Mouse (Mus musculus): ENCODE data around the gene Pik3c2a.
A peak's percentile ranks its signal among the peaks of the same experiment; 100 is the strongest.

Gene Pik3c2a

DNA sequence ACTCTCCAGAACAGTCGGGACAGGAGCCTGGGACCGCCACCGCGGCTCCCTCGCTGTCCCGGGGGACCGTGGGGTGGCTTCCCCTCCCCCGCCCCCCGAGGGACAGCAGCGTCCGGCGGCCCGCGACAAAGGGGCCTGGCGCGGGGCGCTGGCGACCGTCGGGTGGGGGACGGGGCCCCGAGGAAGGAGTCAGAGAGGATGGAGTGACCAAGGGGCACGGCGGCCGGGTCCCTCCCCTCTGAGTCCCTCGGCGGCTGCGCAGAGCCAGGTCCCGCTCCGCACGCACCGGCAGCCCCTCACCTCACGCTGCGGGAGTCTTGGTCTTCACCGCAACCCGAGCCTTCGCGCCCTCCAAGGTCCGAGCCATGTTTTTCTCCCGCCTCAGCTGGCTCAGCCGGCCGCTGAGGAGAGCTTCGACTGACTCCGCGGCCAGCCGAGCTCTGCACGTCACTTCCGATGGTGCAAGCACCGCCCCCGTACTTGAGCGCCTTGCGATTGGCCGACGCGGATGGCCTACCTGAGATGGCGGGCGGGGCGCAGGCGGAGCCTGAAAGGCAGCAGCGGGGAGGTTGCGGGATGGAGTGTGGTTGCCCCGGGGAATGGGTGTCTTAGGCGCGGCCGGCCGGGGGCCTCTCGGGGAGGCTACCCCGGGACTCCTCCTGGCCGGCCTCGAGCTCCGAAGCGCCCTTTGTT, at the start of gene Pik3c2a:
Gene Pik3c2a, minus strand, starts transcription at position 446 of the 693 bp plus-strand sequence.
- DNase-seq = peak; percentile 97 to 98

GRCm38 (mm10) chr7:116491113-116491512, 47.9 kb upstream of the Pik3c2a start:
- no peak for DNase-seq

DNA sequence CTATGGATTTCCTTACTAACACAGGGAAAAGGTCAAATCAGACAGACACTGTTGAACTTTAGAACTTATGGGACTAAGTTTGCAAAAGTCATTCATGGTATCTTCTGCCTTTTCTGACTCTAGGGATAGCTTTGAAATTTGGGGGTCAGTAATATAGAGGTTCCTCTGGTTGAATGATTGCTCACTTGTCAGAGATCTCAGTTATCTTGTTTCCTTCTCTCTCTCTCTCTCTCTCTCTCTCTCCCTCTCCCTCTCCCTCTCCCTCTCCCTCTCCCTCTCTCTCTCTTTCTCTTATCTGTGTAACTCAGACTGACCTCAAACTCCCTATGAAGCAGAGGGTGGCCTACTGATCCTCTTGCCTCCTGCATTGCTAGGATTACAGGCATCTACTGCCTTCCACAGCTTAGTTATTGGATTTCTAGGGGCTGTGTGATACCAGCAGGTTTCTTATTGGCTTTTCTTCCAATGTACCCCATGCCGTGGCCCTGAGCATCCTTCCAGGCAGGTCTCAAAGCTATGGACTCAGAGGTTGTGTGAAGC, 41.9 kb upstream of the Pik3c2a start:
- DNase-seq = no peak

DNA sequence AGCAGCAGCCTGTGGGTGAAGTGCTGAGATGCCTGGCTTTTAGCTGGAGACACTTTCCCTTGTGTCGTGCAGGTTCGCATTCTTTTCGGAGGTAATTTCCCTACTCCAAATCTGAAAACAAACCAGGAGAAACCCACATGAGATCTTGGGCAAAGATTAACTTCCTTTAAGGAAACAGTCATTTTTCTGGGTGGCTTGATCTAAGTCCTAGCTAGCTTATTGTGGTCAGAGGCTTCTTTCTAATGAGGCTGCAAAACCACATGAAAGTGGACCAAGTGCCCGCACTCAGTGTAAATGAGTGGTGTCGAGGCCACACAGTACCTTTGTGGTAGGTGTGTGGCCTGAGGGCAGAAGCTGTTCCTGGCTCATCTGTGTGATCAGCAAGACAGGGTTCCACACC, 41.0 kb upstream of the Pik3c2a start:
- no peak for DNase-seq

DNA sequence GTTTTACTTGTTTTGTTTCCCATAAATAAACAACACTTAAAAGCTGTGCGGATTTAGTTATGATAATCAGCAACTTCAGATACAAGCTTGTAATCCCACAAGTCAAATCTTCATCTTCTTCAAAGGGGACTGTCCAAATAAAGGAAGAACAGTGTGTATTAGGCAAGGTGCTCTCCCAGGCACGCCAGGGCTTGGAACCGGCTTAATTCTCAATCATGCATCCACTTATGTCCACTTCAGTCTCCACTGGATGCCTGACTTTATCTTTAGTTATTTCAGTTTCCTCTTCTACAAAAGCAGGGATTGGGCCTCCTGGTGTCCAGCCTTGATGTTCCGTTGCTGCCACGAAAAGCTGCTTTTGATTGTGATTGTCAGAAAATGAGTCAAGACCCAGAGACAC, 40.5 kb upstream of the Pik3c2a start:
- DNase-seq = no peak

DNA sequence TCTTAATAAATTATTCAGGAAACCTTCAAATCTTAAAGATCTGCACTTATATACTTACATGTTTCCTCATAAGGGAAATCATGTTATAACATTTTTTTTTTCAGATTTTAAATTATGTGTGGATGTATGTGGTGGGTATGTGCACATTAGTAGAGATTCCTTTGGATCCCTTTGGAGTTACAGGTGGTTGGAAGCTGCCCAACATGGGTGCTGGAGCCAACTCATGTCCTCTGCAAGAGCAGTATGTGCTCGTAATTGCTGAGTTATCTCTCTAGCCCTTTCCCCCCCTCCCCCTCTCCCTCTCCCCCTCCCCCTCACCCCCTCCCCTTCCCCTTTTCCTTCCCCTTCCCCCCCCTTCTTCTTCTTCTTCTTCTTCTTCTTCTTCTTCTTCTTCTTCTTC, 39.9 kb upstream of the Pik3c2a start:
- no peak for DNase-seq

GRCm38 (mm10) chr7:116476264-116476663, 33.0 kb upstream of the Pik3c2a start:
- DNase-seq = no peak

DNA sequence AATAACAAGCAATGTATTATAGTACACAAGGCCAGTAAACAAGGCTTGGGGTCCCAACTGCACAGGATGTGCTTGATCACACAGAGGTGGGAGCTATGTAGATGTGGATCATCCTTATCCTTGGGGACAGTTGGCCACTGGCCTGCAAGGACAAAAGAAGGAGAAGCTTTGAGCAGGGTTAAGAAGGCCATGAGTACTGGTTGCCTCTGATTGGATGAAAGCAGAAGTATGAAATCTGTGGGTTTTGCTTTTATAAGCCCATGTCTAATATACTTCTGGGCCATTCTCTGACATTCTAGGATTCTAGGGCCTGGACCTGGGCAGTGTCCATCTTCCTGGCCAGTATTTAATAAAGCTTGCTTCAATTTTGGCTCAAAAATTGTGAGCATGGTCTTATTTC, 32.6 kb upstream of the Pik3c2a start:
- no peak for DNase-seq

DNA sequence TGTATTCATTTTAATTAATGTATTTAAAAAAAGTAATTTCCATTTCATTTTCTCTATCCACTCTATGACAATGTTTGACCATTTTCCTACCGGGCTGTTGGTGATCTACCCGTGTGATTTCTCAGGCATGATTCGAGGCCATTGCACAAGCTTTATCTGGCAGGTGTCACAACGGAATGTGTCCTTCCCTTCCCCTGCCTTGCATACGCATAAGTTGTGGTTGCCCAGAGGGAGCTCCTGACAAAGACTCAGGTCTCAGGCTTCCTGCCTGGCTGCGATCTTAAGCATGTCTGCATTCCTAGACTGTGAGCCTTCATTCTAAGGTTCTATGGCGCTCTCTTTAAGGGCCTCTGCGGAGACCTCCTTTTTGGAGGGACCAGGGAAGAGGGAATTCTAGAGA, 18.9 kb upstream of the Pik3c2a start:
- DNase-seq = no peak

GRCm38 (mm10) chr7:116458985-116459441, 15.8 kb upstream of the Pik3c2a start:
- DNase-seq = peak; percentile 14 to 24

DNA sequence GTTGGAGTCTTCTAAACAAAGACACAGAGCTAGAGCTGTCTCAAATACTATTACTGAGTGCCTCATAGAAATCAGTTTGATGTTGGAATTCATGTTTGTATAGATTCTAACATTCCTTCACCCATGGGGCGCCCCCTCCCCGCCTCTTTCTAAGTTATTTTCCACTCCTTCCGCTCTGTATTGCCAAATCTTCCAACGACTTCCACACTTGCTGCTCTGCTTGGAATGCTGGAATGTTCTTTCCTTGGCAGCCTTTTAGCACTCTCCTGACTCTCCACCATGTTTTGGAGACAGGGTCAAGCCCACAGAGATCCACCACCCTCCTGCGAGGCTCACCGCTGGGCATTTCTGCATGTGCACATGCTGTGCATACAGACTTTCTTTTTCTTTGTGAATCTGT, 14.1 kb upstream of the Pik3c2a start:
- DNase-seq = peak; percentile 16 to 37

- no peak for DNase-seq
These were observed 13.7 kb upstream of the Pik3c2a start for GRCm38 (mm10) chr7:116456964-116457363.

- DNase-seq = no peak
These were observed 3.4 kb upstream of the Pik3c2a start for GRCm38 (mm10) chr7:116446645-116447044.

DNA sequence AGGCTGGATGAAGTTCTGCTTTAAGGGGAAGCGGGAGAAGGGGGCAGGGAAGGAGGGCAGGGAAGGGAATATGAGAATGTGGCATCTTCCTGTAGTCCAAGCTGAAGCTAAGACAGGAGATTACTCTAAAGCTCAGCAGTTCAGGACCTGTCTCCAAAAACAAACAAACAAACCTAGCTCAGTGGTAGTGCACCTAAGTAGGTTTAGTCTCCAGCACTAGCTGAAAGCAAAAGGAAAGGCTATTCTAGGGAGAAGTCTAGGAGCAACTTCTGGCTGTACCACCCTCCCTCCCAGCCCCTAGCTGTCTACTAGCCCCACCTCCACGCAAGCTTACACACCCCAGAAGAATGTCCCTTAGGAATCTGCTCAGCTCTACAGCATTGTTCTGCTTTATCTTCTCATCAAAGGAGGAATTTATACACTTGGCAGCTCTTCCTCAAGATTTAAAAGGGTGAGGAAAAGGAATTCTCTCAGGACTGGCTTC, 1.1 kb upstream of the Pik3c2a start:
- peak; percentile 26 to 48 for DNase-seq

GRCm38 (mm10) chr7:116443697-116444325, 562 bp upstream of the Pik3c2a start:
- no peak for DNase-seq

DNA sequence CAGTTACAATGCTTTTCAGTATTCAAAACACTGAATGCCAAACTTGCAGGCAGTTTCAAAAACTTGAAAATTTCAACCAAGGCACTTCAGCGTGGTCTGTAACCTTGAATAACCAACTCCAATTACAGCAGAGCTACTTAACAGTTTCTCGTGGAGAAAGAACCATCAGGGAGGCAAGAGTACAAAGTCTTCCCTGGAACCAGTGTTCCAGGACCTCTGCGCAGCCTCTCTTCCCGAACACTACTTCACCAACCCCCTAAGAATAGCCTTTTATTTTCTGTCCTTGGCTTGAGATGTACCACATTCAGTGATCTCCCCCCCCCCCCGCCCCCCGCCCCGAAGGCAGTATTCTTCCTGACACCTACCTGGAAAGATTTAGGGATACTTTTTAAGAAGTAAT, 1.0 kb downstream of the Pik3c2a start:
- DNase-seq = peak in 1 of 2 experiments; percentile 11

GRCm38 (mm10) chr7:116441346-116441745, 1.9 kb downstream of the Pik3c2a start:
- DNase-seq = no peak

GRCm38 (mm10) chr7:116431661-116432060, 11.6 kb downstream of the Pik3c2a start:
- no peak for DNase-seq

DNA sequence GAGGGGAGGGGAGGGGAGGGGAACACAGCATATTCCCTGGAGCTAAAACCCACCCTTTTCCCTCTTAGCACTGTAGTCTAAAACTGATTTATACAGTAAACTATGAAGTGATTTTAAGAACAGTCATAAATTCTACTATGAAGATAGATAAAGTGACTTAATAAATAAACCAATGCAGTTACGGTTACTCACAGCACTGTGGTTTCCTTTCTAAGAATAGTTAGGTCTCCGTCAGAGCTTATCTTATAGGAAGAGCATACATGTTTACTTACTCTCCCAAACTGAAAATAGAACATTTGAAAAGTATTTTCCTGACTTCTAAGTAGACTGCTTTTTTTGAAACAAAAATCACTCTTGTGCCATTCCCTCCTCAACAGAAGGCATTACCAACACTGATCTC, 12.3 kb downstream of the Pik3c2a start:
- no peak for DNase-seq

DNA sequence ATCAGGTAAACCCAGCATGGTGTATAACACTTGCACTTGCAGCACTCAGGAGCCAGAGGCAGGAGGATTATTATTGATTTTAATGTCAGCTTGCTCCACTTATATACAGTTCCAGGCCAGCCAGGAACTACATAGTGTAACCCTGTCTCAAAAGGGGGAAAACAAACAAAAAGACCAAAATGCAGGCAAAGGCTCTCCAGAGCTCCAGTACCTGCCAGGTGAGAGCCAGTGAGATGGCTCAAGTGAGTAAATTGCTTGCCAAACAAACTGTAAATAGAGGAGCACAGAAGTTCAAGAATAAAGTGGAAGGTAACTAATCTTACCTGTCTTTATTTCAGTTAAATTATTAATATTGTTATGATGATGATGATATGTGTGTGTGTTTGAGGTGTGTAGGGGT, 16.0 kb downstream of the Pik3c2a start:
- DNase-seq = no peak

DNA sequence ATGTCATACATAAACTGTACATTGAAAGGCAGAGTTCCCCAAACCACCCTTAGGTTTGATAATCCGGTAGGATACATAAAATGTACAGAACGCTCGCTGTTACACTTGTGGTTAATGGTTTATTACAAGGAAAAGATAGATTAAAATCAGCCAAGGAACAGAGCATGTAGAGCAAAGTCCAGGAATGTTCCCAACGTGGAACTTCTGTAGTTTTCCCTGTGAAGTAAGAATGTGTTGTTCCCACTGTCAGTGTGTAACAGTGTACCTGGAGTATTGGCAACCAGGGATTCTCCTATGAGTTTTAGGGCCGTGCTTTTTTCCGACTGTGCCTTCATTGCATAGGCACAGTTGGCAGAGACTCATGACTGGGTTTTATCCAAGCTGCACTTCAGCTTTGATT, 17.5 kb downstream of the Pik3c2a start:
- DNase-seq = no peak

DNA sequence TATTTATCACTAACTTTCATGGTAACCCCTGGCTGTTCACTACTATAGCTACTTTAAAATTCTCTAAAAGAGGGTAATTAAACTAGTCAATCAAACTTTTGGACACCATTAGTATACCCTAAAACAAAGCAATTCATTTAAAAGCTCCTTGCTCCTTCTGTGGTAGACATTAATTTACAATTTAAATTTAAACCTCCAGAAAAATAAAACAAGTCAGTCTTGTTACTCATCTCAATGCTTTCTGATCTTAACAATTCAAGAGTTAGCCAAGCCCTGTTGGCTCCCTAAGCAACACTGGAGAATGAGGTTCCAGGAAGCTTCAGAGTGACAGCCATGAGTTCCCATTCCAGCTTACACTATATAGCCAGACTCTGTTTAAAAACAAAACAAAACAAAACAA, 22.2 kb downstream of the Pik3c2a start:
- DNase-seq = no peak

DNA sequence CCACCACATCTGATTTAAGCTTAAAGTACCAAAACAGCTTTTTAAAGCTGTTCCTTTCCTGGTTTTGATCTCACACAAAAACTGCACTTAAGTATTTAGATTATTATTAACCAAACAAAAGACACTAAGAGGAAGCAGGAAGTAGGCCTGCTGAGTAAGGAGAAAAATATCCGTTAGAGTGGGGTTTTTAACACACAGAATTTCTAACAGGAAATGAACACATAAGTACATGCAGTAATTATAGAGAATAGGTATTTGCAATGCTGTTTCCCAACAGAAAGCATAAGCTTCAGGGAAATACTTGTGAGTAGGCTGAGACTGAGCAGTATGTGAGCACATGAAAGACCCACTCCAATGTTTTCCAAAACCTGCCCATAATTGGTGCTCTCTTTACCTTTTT, 33.8 kb downstream of the Pik3c2a start:
- DNase-seq = no peak

- no peak for DNase-seq
These were observed 50.9 kb downstream of the Pik3c2a start for GRCm38 (mm10) chr7:116392329-116392728.

All from kidney, postnatal 4 days (tissue).